Mouse (Mus musculus): ENCODE results near the gene Metap1.

DNA sequence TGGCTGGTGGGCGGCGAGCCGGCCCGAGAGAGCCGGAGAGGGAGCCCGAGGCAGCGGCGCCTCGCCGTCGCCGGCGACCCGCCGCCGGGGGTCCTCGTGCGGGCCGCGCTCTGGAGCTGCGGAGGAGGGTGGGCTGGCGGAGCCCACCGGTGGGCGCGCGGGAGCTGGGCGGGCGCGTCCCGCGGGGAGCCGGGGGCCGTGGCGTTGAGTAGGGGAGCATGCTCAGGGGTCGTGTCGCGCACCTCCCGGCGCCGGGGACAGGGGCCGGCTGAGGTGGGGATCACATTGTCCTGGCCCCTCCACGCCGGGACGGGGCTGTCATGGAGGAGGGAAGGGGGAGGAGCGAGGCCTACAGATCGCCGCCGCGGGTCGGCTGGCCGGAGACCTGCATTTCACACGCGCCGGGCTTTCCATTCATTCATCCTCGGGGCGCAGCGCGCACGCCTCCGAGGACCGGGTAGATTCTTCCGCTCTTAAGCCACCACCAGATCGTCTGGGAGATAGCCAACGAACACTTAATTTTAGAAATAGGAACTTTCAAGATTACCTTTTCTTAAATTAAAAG lies 38.4 kb upstream of the Metap1 start:
- TF ChIP-seq POLR2A (IDR thresholded peaks at IDR 0.05; ENCODE audit: borderline replicate concordance, control insufficient read depth, low read depth, low read length) = no peak
- TF ChIP-seq CTCF (IDR thresholded peaks at IDR 0.05; ENCODE audit: control insufficient read depth, insufficient read depth, low read length) = no peak

All from bone marrow, adult 2 months (tissue).